Mouse (Mus musculus) kidney, postnatal 36 days (tissue): ENCODE measurements around the gene Bmf.
A peak's percentile ranks its signal among the peaks of the same experiment; 100 is the strongest.

ENCODE experiments used
- DNase-seq, 2 experiments: peaks; one replicate each; pipeline ENCODE4 v3.0.0; 2021 to 2022; ENCODE audit warnings: mixed read lengths in 2 of 2

Gene Bmf

GRCm38 (mm10) chr2:118543893-118544799, 5.3 kb downstream of the Bmf start:
- peak; percentile 96 to 97 for DNase-seq

DNA sequence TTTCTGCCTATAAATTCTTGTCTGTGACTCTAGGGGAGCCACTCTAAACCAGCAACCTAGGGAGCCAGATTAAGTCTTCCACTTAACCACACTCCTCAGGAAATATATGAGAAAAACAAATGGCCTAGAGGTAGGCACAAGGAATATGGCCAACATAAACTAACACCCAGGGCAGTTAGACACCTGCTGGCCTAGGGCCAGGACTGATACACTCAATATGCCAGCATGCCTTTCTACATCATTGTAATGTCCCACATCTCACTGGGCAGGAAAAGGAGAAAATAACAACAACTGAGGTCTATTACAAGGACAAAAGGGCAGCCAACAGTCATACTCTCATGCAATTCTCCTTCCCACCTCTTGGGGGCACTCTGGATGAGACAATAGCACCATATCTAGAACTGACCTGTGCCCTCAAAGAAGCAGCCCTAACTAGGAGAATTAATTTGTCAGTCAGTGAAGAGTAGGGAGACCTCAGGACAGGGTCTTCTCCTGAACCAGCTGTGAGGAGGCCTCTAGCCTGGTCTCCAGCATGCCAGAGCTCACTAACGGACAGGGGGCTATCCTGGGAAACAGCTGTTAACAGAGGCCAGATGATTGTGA, 6.4 kb downstream of the Bmf start:
- no peak for DNase-seq

GRCm38 (mm10) chr2:118541716-118542115, 7.8 kb downstream of the Bmf start:
- DNase-seq = no peak

GRCm38 (mm10) chr2:118540691-118541117, 8.8 kb downstream of the Bmf start:
- DNase-seq = peak in 1 of 2 experiments; percentile 47

- peak; percentile 67 to 78 for DNase-seq
These were observed 9.5 kb downstream of the Bmf start for GRCm38 (mm10) chr2:118539881-118540516.

GRCm38 (mm10) chr2:118539040-118539439, 10.4 kb downstream of the Bmf start:
- DNase-seq = no peak

- no peak for DNase-seq
These were observed 12.3 kb downstream of the Bmf start for GRCm38 (mm10) chr2:118537226-118537625.

GRCm38 (mm10) chr2:118536553-118536952, 12.9 kb downstream of the Bmf start:
- DNase-seq = peak; percentile 78 to 81

- DNase-seq = no peak
These were observed 13.4 kb downstream of the Bmf start for GRCm38 (mm10) chr2:118536111-118536510.

DNA sequence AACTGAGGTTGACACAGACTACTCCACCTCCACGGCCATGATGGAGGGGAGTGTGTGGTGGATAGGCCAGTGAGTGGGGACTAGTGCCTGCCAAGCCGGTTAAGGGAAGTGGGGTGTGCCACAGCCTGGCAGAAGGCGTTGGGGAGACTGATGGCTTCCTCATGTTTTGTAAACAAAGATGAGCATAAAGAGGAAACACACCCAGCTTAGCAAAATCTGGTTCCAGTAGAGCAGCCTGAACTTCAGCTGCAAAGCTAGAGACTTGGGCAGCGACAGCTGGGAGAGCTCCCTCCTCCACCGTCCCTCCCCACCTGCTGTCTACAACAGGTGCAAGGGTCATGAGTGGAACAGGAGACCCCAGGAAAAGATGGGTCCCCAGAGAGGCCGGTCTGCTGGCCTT, 15.5 kb downstream of the Bmf start:
- DNase-seq = peak in 1 of 2 experiments; percentile 46

DNA sequence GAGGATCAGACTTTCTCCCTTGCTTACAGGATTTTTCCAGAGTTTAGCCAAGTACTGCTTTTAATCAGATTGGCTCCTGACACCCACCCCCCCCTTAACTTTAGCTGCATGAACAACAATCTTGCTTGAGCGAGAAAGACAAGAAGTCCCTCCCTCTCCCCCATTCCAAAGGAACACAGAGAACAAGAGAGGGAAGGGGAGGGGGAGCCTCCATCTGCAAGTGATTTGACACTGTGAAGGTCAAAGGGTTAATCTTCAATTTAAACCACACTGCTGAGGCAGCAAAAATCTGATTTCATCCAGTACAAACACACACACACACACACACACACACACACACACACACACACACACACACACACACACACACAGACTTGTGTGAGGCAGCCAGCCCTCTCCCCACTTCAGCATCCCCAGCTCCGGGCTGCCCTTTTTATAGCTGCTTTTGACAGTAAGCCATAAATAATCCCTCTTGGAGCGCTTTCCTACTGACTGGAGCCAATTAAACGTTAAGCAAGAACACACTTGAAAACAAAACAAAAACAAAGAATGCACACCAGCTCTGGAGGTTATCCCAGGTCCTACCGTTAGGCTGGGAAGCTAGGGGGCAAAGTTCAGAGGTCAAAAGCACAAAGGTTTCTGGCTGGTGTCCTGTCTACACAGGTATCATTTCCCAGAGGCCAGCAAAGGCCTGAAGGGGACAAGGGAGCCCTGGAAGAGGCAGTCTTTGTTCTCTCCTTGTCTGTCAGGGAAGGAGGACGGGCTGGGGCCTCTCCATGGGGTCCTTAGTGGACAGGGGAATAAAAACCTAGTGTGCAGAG, 16.4 kb downstream of the Bmf start:
- peak; percentile 75 to 87 for DNase-seq

GRCm38 (mm10) chr2:118532401-118532800, 17.1 kb downstream of the Bmf start:
- peak in 1 of 2 experiments; percentile 65 for DNase-seq

DNA sequence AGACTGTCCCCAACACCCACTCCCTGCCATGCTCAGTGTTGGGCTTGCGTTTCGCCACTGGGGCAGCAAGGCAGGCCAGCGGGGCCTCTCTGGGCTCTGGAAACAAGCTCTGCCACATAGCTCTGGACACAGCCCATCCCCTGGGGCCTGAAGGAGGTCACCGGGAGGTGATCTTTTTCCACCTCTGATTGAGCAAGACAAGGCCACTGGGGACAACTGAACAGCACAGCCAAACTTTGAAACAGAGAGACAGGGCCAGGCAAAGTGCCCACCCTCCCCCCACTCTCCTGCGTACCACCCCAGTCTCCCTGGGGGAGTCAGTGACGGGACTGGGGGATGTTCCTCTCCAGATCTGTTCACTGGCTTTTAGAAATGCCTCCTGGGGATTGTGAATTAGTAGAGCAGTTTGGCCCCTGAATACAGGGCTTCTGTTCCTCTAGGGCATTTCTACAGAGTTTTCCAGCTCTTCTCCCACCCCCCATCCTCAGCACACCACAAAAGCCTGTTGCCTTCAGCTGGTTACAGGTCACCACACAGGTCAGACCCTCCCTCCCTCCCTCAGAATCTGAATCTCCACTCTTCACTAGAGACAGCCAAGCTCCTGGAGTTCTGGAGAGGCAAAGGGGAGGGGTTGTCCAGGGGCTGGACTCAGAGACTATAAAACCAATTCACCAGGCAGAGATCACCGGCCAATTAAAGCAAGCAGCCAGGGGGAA, 19.9 kb downstream of the Bmf start:
- DNase-seq = peak; percentile 85 to 94

DNA sequence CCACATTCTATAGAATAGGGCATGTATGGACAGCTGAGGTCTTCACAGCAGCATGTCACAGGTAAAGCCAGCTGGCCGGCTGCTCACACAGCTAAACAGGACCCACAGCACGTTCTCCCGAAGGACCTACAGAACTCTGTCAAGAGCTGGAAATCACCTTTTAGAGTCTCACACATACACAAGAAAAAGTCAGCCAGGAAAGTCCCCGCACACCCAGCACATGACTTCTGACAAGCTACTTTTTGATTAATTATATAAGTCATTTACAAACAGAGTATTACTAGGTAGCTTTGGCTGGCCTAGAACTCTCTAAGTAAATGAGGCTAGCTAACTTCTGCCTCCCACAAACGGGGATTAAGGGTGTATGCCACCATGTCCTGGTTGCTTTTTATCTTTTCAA, 22.9 kb downstream of the Bmf start:
- no peak for DNase-seq

DNA sequence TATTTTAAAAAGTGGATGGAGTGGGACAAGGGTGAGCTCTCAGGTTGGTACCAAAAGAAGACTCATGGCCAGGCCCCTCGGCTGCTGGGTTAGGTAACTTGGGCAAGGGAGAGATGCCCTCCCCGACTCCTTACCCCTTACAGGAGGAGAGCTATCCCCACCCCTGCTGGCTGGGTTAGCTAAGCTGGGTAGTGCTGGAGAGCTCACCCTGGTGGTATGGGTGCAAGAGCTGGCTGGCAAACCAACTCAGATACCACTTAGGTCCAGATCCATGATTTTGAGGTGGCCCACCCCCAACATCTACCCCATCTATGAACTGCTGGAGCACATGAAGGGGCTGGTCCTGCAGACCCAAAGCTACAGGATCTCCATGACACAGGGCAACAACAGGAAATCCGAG, 24.7 kb downstream of the Bmf start:
- DNase-seq = no peak

GRCm38 (mm10) chr2:118523163-118523730, 26.2 kb downstream of the Bmf start:
- peak in 1 of 2 experiments; percentile 60 for DNase-seq

GRCm38 (mm10) chr2:118522265-118522664, 27.2 kb downstream of the Bmf start:
- DNase-seq = no peak

GRCm38 (mm10) chr2:118520042-118520933, 29.2 kb downstream of the Bmf start:
- peak; percentile 78 to 89 for DNase-seq

DNA sequence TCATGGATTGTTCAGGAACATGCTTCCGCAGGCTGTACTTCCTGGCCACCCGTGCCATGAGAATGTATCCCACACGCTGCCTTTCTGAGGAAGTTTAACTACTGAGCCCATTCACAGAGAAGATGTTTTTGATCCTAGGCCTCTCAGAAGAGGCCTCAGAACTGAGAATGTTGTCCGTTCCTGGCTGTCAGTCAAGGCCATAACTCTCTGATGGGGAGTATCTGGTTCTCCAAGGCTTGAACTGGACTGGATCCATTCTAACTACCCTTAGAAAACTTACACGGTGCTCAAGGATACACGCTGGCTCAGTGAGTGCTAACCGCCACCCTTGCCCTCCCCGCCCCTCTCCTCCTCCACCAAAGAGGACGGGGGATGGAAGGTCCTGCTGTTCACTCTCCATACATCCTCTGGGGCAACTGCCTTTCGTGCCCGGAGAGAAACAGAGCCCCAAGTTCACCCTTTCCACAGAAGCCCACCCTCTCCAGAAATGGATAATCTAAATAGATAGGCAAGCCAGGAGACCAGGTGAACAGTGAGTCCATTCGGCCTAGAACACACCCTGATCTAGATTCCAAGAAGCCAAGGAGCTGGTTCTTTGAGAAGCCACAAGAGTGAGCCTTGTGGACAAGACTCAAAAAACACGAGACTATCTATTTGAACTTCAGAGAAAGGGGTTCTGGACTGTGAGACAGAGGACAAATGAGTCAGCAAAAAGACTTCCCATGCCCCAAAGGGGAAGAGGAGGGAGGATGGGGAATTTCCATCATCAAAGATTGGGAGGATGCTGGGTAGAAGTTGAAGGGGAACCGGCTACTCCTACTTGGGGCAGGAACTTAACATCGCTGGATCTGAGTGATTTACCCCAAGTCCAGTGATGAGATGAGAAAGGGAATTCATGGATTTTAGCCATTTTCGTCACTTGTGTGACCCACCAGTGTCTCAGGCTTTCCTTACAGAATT, 36.8 kb downstream of the Bmf start:
- no peak for DNase-seq
